Mouse (Mus musculus) stomach, postnatal 0 days (tissue): Measurements from ENCODE around the gene Ambra1.

ENCODE experiments used
- CTCF ChIP-seq: IDR thresholded peaks from 2 replicates; pipeline ENCODE4 v1.5.1; 2016; ENCODE audit warnings: antibody characterized with exemption, low read depth, mild to moderate bottlenecking, moderate library complexity
- EP300 ChIP-seq: optimal IDR thresholded peaks from 2 replicates; pipeline ENCODE3; 2016; ENCODE audit warnings: antibody characterized with exemption

DNA sequence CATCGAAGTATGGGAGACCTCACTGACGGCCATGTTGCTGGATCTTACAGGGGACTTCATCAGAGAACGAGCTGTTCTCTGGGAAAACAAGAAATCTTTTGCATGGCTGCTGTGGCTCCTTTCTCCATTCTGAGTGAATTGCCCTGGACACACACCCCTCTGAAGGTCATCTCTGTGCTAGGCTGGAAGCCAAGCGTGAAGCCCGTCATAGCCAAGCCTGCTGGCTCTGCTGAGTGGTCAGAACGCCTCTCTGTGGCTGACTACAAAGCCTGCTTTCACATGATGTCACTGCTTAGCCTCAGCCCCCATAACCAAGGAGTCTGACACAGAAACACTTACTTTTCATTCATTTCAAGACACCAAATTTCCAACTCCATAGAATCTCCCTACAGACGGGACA lies 40.5 kb upstream of the Ambra1 start:
- no peak for TF ChIP-seq CTCF
- no peak for TF ChIP-seq EP300
